Mouse (Mus musculus) liver, adult 2 months (tissue): ENCODE results near the gene Slc9a3r2.

Experiments
- CTCF ChIP-seq: fragments of 200-500 bp; IDR thresholded peaks from 2 replicates; pipeline ENCODE4 v1.5.1; 2011; ENCODE audit warnings: low read depth, low read length, control low read depth
- POLR2A ChIP-seq: fragments of 200-500 bp; IDR thresholded peaks from 2 replicates; pipeline ENCODE4 v1.6.1; 2011; ENCODE audit warnings: low read length, control low read depth; ENCODE audit not compliant: insufficient read depth; ENCODE audit errors: extremely low read depth

- TF ChIP-seq CTCF (no peak), POLR2A (no peak)
Observed at GRCm38 (mm10) chr17:24593248-24593647, 56.9 kb downstream of the Slc9a3r2 start.
